Mouse (Mus musculus) heart, embryonic 16.5 days (tissue): ENCODE measurements around the gene Ccs. TPM values are rescaled to one million over a fixed set of nuclear protein-coding genes. Genes with fewer than 3 reads are reported as not detected.
"Not testable (repeated sequence)": the region's sequence is repeated elsewhere in the genome, so short reads cannot be mapped to it uniquely, and the experiment has no call there.

Source experiments
- ATAC-seq: fragments of 200-750 bp; cut with Nextera tagmentation; replicated peaks from 2 replicates; pipeline ENCODE4 v1.8.0; 2017; ENCODE audit warnings: moderate number of reproducible peaks; ENCODE audit not compliant: insufficient read depth, low FRiP score; ENCODE audit errors: extremely low read depth
- H3K27ac ChIP-seq: fragments of 300-500 bp; sonication (generic); 2 replicates; pipeline ENCODE4 v1.5.1; 2014; ENCODE audit warnings: mild to moderate bottlenecking, low read length, control low read depth, moderate library complexity
- H3K27me3 ChIP-seq: fragments of 300-500 bp; sonication (generic); 2 replicates; pipeline ENCODE4 v1.6.1; 2014; ENCODE audit warnings: low read length, mixed read lengths; ENCODE audit not compliant: control insufficient read depth, insufficient read depth
- H3K36me3 ChIP-seq: fragments of 300-500 bp; sonication (generic); 2 replicates; pipeline ENCODE4 v1.6.1; 2014; ENCODE audit not compliant: control insufficient read depth, insufficient read depth
- H3K4me1 ChIP-seq: fragments of 300-500 bp; sonication (generic); 2 replicates; pipeline ENCODE4 v1.6.1; 2014; ENCODE audit warnings: low read length, mixed read lengths; ENCODE audit not compliant: control insufficient read depth, insufficient read depth
- H3K4me2 ChIP-seq: fragments of 300-500 bp; sonication (generic); 2 replicates; pipeline ENCODE4 v1.6.1; 2014; ENCODE audit warnings: low read depth, mild to moderate bottlenecking, control low read depth, low read length
- H3K4me3 ChIP-seq: fragments of 300-500 bp; sonication (generic); 2 replicates; pipeline ENCODE4 v1.5.1; 2014; ENCODE audit warnings: mild to moderate bottlenecking, control low read depth, low read length
- H3K9ac ChIP-seq: fragments of 300-500 bp; sonication (generic); 2 replicates; pipeline ENCODE4 v1.6.1; 2014; ENCODE audit warnings: low read length, control low read depth
- H3K9me3 ChIP-seq: fragments of 300-500 bp; sonication (generic); replicated peaks from 2 replicates; pipeline ENCODE4 v1.6.1; 2016; ENCODE audit warnings: low read length; ENCODE audit not compliant: control insufficient read depth
- WGBS: fragments of 180-500 bp; shearing (Covaris S2); extraction: QIAGEN DNeasy Blood & Tissue Kit; methylation state at CpG from one replicate; pipeline ENCODE4 v1.1.7; 2014; 5-methylcytosine and 5-hydroxymethylcytosine counted together
- polyA plus RNA-seq: library from polyadenylated mRNA; unstranded; fragments of >200 nt; fragmentation: Nextera tagmentation; extraction: Ambion mirVana; gene quantifications from 2 replicates; pipeline ENCODE4 v1.2.1, GENCODE M21; 2015

The Ccs gene
- 39.4 and 40.5 TPM in 2 replicates for polyA plus RNA-seq

GRCm38 (mm10) chr19:4839149-4839548 lies at the start of gene Ccs, which contains the start of gene Ccdc87:
Gene Ccs (minus strand): TSS chr19:4839332.
Gene Ccdc87 (plus strand): TSS chr19:4839366.
- Histone ChIP-seq H3K27me3 (peaks cover 12% of the 10 kb centered on the region; the same call in 1 of the 2 replicates), H3K9ac (peak within 1 kb of the TSS; percentile 81), H3K4me3 (peak within 1 kb of the TSS; percentile 81), H3K36me3 (no peaks in the 10 kb centered on the region), H3K9me3 (no peaks in the 10 kb centered on the region), H3K27ac (no peak within 1 kb of the TSS), H3K4me1 (peaks cover 10% of the 10 kb centered on the region), H3K4me2 (peak within 1 kb of the TSS; percentile 99)
- WGBS = under 1% methylated on average over 25 of the region's 25 CpGs
- peak; percentile 99 for ATAC-seq

- Histone ChIP-seq H3K4me1 (peaks cover 4% of the 10 kb centered on the region), H3K4me3 (no peak overlapping the region), H3K27me3 (no peaks in the 10 kb centered on the region), H3K27ac (no peak overlapping the region), H3K4me2 (no peak overlapping the region), H3K9ac (no peak overlapping the region), H3K9me3 (no peaks in the 10 kb centered on the region), H3K36me3 (no peaks in the 10 kb centered on the region)
- 75% methylated on average over 4 of the region's 4 CpGs for WGBS
- no peak for ATAC-seq
Measured at GRCm38 (mm10) chr19:4883961-4884360, 44.8 kb upstream of the Ccs start.

GRCm38 (mm10) chr19:4879324-4879703 lies 40.2 kb upstream of the Ccs start:
- Histone ChIP-seq H3K36me3 (no peaks in the 10 kb centered on the region), H3K27ac (no peak overlapping the region), H3K4me3 (peak overlapping the region; percentile 87), H3K9me3 (no peaks in the 10 kb centered on the region), H3K4me2 (peak overlapping the region; percentile 73), H3K27me3 (no peaks in the 10 kb centered on the region), H3K9ac (peak overlapping the region; percentile 88), H3K4me1 (peaks cover 10% of the 10 kb centered on the region)
- 61% methylated on average over 10 of the region's 10 CpGs for WGBS
- no peak for ATAC-seq

GRCm38 (mm10) chr19:4878405-4879323 lies 39.5 kb upstream of the Ccs start, which contains the start of gene Zdhhc24:
Gene Zdhhc24 (plus strand): TSS chr19:4878668.
- Histone ChIP-seq H3K4me3 (peak within 1 kb of the TSS; percentile 87), H3K9ac (peak within 1 kb of the TSS; percentile 88), H3K36me3 (no peaks in the 10 kb centered on the region), H3K27ac (peak within 1 kb of the TSS; percentile 37), H3K27me3 (no peaks in the 10 kb centered on the region), H3K9me3 (no peaks in the 10 kb centered on the region), H3K4me2 (peak within 1 kb of the TSS; percentile 73), H3K4me1 (peaks cover 10% of the 10 kb centered on the region)
- peak; percentile 99 for ATAC-seq
- 1% methylated on average over 52 of the region's 52 CpGs for WGBS

- Histone ChIP-seq H3K9ac (peak within 1 kb of the TSS; percentile 88), H3K9me3 (no peaks in the 10 kb centered on the region), H3K27ac (peak within 1 kb of the TSS; percentile 37), H3K27me3 (no peaks in the 10 kb centered on the region), H3K4me2 (peak within 1 kb of the TSS; percentile 73), H3K4me1 (peaks cover 10% of the 10 kb centered on the region), H3K36me3 (no peaks in the 10 kb centered on the region), H3K4me3 (peak within 1 kb of the TSS; percentile 87)
- WGBS = 2% methylated on average over 17 of the region's 17 CpGs
- ATAC-seq = no peak
Measured at GRCm38 (mm10) chr19:4877785-4878184, 38.7 kb upstream of the Ccs start, which contains the start of gene Actn3. Gene Actn3 (minus strand): TSS chr19:4877909.

GRCm38 (mm10) chr19:4876755-4877154 lies 37.6 kb upstream of the Ccs start:
- peaks cover 10% of the 10 kb centered on the region for H3K4me1 ChIP-seq
- H3K4me3 ChIP-seq = no peak overlapping the region
- H3K4me2 ChIP-seq = no peak overlapping the region
- H3K27ac ChIP-seq = no peak overlapping the region
- H3K36me3 ChIP-seq = no peaks in the 10 kb centered on the region
- H3K27me3 ChIP-seq = no peaks in the 10 kb centered on the region
- WGBS = 71% methylated on average over 3 of the region's 3 CpGs
- no peak for ATAC-seq
- no peak overlapping the region for H3K9ac ChIP-seq
- no peaks in the 10 kb centered on the region for H3K9me3 ChIP-seq

- no peak overlapping the region for H3K27ac ChIP-seq
- H3K36me3 ChIP-seq = no peaks in the 10 kb centered on the region
- H3K4me1 ChIP-seq = peaks cover 10% of the 10 kb centered on the region
- no peak for ATAC-seq
- no peak overlapping the region for H3K9ac ChIP-seq
- WGBS = 63% methylated on average over 4 of the region's 4 CpGs
- no peaks in the 10 kb centered on the region for H3K9me3 ChIP-seq
- H3K4me3 ChIP-seq = no peak overlapping the region
- H3K4me2 ChIP-seq = no peak overlapping the region
- no peaks in the 10 kb centered on the region for H3K27me3 ChIP-seq
Measured at GRCm38 (mm10) chr19:4876241-4876640, 37.1 kb upstream of the Ccs start.

- 63% methylated on average over 1 of the region's 1 CpGs for WGBS
- not testable (repeated sequence) for H3K36me3 ChIP-seq
Measured at GRCm38 (mm10) chr19:4874613-4875012, 35.5 kb upstream of the Ccs start.

GRCm38 (mm10) chr19:4865147-4865546 lies 26.0 kb upstream of the Ccs start:
- WGBS = 5% methylated on average over 17 of the region's 17 CpGs
- Histone ChIP-seq H3K9ac (no peak overlapping the region), H3K27me3 (peaks cover 11% of the 10 kb centered on the region; the same call in 1 of the 2 replicates), H3K36me3 (no peaks in the 10 kb centered on the region), H3K4me2 (peak overlapping the region; percentile 47), H3K4me1 (peaks cover 4% of the 10 kb centered on the region; the same call in 1 of the 2 replicates), H3K9me3 (no peaks in the 10 kb centered on the region), H3K27ac (no peak overlapping the region), H3K4me3 (no peak overlapping the region)
- no peak for ATAC-seq

More at GRCm38 (mm10) chr19:4874613-4875012, 35.5 kb upstream of the Ccs start:
- not testable (repeated sequence) for H3K27ac ChIP-seq, H3K4me3 ChIP-seq, ATAC-seq, H3K9ac ChIP-seq, H3K27me3 ChIP-seq, H3K4me2 ChIP-seq, H3K9me3 ChIP-seq, H3K4me1 ChIP-seq
